Mouse (Mus musculus): ENCODE measurements around the gene Psmb2.

GRCm38 (mm10) chr4:126735382-126736000, 58.1 kb downstream of the Psmb2 start:
- TF ChIP-seq RAD21 (IDR thresholded peaks at IDR 0.05; ENCODE audit: low read depth, low read length): no peak
- no peak for TF ChIP-seq USF1 (IDR thresholded peaks at IDR 0.05; ENCODE audit: low read depth, low read length)
- TF ChIP-seq CTCF (conservative IDR thresholded peaks at IDR 0.05 in 1 of 2, IDR thresholded peaks at IDR 0.05 in 1 of 2; ENCODE audit: low read depth in 2 of 2, low read length in 2 of 2): no peak
- no peak for TF ChIP-seq ELF1 (IDR thresholded peaks at IDR 0.05; ENCODE audit: low read depth, low read length)
- TF ChIP-seq UBTF (IDR thresholded peaks at IDR 0.05; ENCODE audit: low read depth, low read length): no peak
- TF ChIP-seq E2F4 (IDR thresholded peaks at IDR 0.05; ENCODE audit: insufficient replicate concordance, low read depth, low read length): no peak
- TF ChIP-seq TBP (conservative IDR thresholded peaks at IDR 0.05; ENCODE audit: low read depth, low read length): no peak
- no peak for TF ChIP-seq ZC3H11A (IDR thresholded peaks at IDR 0.05; ENCODE audit: low read depth, low read length)
- no peak for TF ChIP-seq TCF12 (IDR thresholded peaks at IDR 0.05; ENCODE audit: low read depth, low read length)
- no peak for TF ChIP-seq EP300 (IDR thresholded peaks at IDR 0.05; ENCODE audit: low read length)
- no peak for TF ChIP-seq ETS1 (conservative IDR thresholded peaks at IDR 0.05; ENCODE audit: low read depth, low read length)
- no peak for TF ChIP-seq MYC (IDR thresholded peaks at IDR 0.05; ENCODE audit: low read depth, low read length)
- TF ChIP-seq BHLHE40 (IDR thresholded peaks at IDR 0.05; ENCODE audit: low read depth, low read length): no peak
- no peak for TF ChIP-seq POLR2A (IDR thresholded peaks at IDR 0.05; ENCODE audit: low read depth, low read length)
